Mouse (Mus musculus) hindbrain, embryonic 14.5 days (tissue): ENCODE data around the gene Tmem208. TPM values are rescaled to one million over a fixed set of nuclear protein-coding genes. Genes with fewer than 3 reads are reported as not detected.
A peak's percentile ranks its signal among the peaks of the same experiment; 100 is the strongest.

Source experiments
- ATAC-seq: fragments of 200-750 bp; cut with Nextera tagmentation; 2 replicates; pipeline ENCODE4 v1.8.0; 2017; ENCODE audit warnings: moderate number of reproducible peaks, mild to moderate bottlenecking, moderate TSS enrichment, moderate library complexity; ENCODE audit not compliant: low FRiP score
- DNase-seq: peaks from one replicate; pipeline ENCODE4 v3.0.0-alpha.2; 2015; ENCODE audit warnings: low spot score
- H3K27ac ChIP-seq: fragments of 300-500 bp; sonication (generic); 2 replicates; pipeline ENCODE4 v1.5.1; 2014; ENCODE audit warnings: mild to moderate bottlenecking, moderate library complexity
- H3K27me3 ChIP-seq: fragments of 300-500 bp; sonication (generic); 2 replicates; pipeline ENCODE4 v1.6.1; 2014; ENCODE audit warnings: mild to moderate bottlenecking, low read length, mixed read lengths; ENCODE audit not compliant: control insufficient read depth, insufficient read depth
- H3K36me3 ChIP-seq: fragments of 300-500 bp; sonication (generic); replicated peaks from 2 replicates; pipeline ENCODE4 v1.6.1; 2014; ENCODE audit not compliant: control insufficient read depth, insufficient read depth
- H3K4me1 ChIP-seq: fragments of 300-500 bp; sonication (generic); replicated peaks from 2 replicates; pipeline ENCODE4 v1.6.1; 2014; ENCODE audit warnings: antibody characterized with exemption, low read length, mixed read lengths; ENCODE audit not compliant: control insufficient read depth, insufficient read depth
- H3K4me2 ChIP-seq: fragments of 300-500 bp; sonication (generic); replicated peaks from 2 replicates; pipeline ENCODE4 v1.6.1; 2014; ENCODE audit warnings: mild to moderate bottlenecking, moderate library complexity
- H3K4me3 ChIP-seq: fragments of 300-500 bp; sonication (generic); replicated peaks from 2 replicates; pipeline ENCODE4 v1.5.1; 2014; ENCODE audit warnings: mild to moderate bottlenecking, low read length
- H3K9ac ChIP-seq: fragments of 300-500 bp; sonication (generic); 2 replicates; pipeline ENCODE4 v1.6.1; 2014
- H3K9me3 ChIP-seq: fragments of 300-500 bp; sonication (generic); 2 replicates; pipeline ENCODE4 v1.6.1; 2016; ENCODE audit warnings: low read length; ENCODE audit not compliant: control insufficient read depth
- WGBS: fragments of 180-500 bp; shearing (Covaris S2); extraction: QIAGEN DNeasy Blood & Tissue Kit; methylation state at CpG from one replicate; pipeline ENCODE4 v1.1.7; 2014; 5-methylcytosine and 5-hydroxymethylcytosine counted together
- microRNA counts: library from miRNA; unstranded; fragments of <30 nt; microRNA quantifications from one replicate; lab custom pipeline; 2016
- microRNA-seq: library from miRNA; unstranded; fragments of <30 nt; microRNA quantifications from one replicate; pipeline ENCODE4, GENCODE M21; 2016
- polyA plus RNA-seq: library from polyadenylated mRNA; unstranded; fragments of >200 nt; fragmentation: Nextera tagmentation; extraction: Ambion mirVana; gene quantifications from 2 replicates; pipeline ENCODE4 v1.2.1, GENCODE M21; 2014

Tmem208 gene
- polyA plus RNA-seq, 1 experiment from 2014 or later, result 147 TPM

DNA sequence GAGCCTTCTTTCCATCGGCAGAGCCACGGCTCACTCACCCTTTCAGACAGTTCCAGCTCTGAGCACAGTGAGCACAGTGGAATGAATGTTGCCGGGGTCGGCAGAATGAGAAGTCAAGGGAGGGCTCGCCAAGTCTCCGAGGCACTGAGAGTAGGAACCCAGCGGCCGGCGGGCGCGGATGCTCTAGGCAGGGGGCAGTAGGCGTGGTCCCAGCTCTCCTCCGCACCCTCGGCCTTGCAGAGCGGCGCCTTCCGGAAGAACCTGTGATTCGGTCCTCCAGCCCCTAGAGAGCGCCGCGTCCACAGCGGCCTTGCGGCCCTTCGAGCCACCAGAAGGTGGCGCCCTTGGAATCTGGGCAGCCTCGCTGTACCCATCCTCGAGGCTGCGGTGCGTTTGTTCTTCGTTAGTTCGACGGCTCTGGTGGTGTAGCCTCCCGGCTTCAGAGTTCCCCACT, 48.4 kb downstream of the Tmem208 start:
- no peak for DNase-seq
- ATAC-seq, result no peak
- Histone ChIP-seq H3K36me3 (no peaks in the 10 kb centered on the region; the same call in 1 of the 2 replicates), H3K9ac (no peak overlapping the region), H3K4me2 (peak overlapping the region; percentile 43), H3K27ac (no peak overlapping the region), H3K27me3 (no peaks in the 10 kb centered on the region), H3K9me3 (peaks cover 4% of the 10 kb centered on the region; the same call in 1 of the 2 replicates), H3K4me1 (no peaks in the 10 kb centered on the region), H3K4me3 (peak overlapping the region; percentile 4; the same call in 1 of the 2 replicates)
- 28% methylated on average over 33 of the region's 33 CpGs for WGBS

DNA sequence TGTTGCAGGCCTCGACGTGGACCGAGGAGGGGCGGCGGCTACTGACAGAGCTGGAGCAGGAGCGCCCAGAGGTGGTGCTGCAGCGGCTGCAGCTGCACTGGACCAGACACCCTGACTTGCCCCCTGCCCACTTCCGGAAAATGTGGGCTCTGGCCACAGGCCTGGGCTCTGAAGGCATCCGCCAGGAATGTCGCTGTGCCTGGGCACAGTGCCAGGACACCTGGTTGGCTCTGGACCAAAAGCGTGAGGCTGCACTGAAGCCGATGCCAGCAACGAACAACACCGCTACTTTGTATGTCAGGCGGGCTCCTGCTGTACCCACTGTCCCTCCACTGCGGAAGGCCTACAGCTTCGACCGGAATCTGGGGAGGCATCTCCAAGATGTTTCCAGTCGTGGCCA, 52.5 kb downstream of the Tmem208 start:
- no peaks in the 10 kb centered on the region for H3K36me3 ChIP-seq
- no peak overlapping the region for H3K27ac ChIP-seq
- ATAC-seq, result peak; percentile 45; the same call in 1 of the 2 replicates
- no peak overlapping the region for H3K4me3 ChIP-seq
- no peak overlapping the region for H3K9ac ChIP-seq
- H3K4me1 ChIP-seq, result no peaks in the 10 kb centered on the region
- WGBS, result 71% methylated on average over 19 of the region's 19 CpGs
- H3K4me2 ChIP-seq, result no peak overlapping the region
- H3K9me3 ChIP-seq, result peaks cover 4% of the 10 kb centered on the region; the same call in 1 of the 2 replicates
- no peaks in the 10 kb centered on the region for H3K27me3 ChIP-seq
- DNase-seq, result peak; percentile 46

DNA sequence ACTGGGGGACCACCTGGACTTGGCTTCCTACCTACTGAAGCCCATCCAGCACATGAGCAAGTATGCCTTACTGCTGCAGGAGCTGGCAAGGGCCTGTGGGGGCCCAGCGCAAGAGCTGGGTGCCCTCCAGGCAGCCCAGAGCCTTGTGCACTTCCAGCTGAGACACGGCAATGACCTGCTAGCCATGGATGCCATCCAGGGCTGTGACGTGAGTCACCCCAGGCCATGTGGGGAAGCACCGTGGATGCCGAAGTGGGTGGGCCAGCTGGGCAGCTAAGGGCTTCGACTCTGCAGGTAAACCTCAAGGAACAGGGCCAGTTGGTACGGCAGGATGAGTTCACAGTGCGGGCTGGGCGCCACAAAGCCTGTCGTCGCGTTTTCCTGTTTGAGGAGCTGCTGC, 54.2 kb downstream of the Tmem208 start:
- Histone ChIP-seq H3K4me1 (no peaks in the 10 kb centered on the region), H3K36me3 (no peaks in the 10 kb centered on the region), H3K27ac (no peak overlapping the region), H3K4me2 (no peak overlapping the region), H3K4me3 (no peak overlapping the region), H3K27me3 (no peaks in the 10 kb centered on the region), H3K9me3 (no peaks in the 10 kb centered on the region), H3K9ac (no peak overlapping the region)
- no peak for DNase-seq
- 82% methylated on average over 12 of the region's 12 CpGs for WGBS
- ATAC-seq, result no peak

DNA sequence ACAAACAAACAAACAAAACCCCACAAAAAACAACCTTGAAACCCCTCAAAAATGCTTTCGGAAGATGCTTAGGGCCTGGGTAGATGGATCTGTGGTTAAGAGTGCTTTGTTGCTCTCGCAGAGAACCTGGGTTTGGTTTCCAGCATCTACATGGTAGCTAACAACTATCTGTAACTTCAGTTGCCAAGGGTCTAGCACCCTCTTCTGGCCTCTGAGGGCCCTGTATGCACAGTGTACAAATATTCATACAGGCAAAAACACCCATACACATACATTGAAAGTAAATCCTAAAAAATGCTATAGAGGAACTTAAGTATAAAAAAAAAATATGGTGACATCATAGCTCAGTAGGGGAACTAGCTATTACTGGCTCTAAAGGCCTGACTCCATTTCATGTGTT, 57.9 kb downstream of the Tmem208 start:
- 99% methylated on average over 2 of the region's 2 CpGs for WGBS
- H3K9ac ChIP-seq, result no peak overlapping the region
- H3K4me3 ChIP-seq, result no peak overlapping the region
- no peak overlapping the region for H3K27ac ChIP-seq
- H3K27me3 ChIP-seq, result no peaks in the 10 kb centered on the region
- H3K36me3 ChIP-seq, result no peaks in the 10 kb centered on the region
- H3K4me2 ChIP-seq, result no peak overlapping the region
- no peaks in the 10 kb centered on the region for H3K4me1 ChIP-seq
- no peaks in the 10 kb centered on the region for H3K9me3 ChIP-seq
- ATAC-seq (no peak), DNase-seq (no peak)

MicroRNA genes within 50 kb of the gene (microRNA counts, 519-probe panel; counts per million panel counts)
- 4,013 counts per million, percentile 28 among the panel's probes with 10 or more counts for microRNA mmu-miR-328 (lab: Ali Mortazavi, UCI)

Small RNAs within 50 kb of the gene (microRNA-seq; reads per million reads assigned to microRNA genes)
- gene Gm27320 (not detected), gene Mir328 (351 reads per million, percentile 67 among the genes with 10 or more reads in this experiment)

Other genes starting within 250 kb of the Tmem208 start
- not detected in 2 replicates for gene Ces3b, start 242.6 kb upstream of the Tmem208 start, polyA plus RNA-seq
- gene Ces4a, start 194.6 kb upstream of the Tmem208 start, polyA plus RNA-seq, result 0.08 TPM in 1 of 2 replicates, not detected in the other
- gene Cbfb, start 155.7 kb upstream of the Tmem208 start, polyA plus RNA-seq, result 34.1 and 41.7 TPM in 2 replicates
- gene D230025D16Rik, start 101.2 kb upstream of the Tmem208 start, polyA plus RNA-seq, result 33.1 and 38.1 TPM in 2 replicates
- 8.7 and 11.5 TPM in 2 replicates for gene B3gnt9, start 71.2 kb upstream of the Tmem208 start, polyA plus RNA-seq
- 15.2 and 17.4 TPM in 2 replicates for gene Tradd, start 61.7 kb upstream of the Tmem208 start, polyA plus RNA-seq
- 1.2 and 2.0 TPM in 2 replicates for gene Fbxl8, start 61.7 kb upstream of the Tmem208 start, polyA plus RNA-seq
- 0.63 and 0.79 TPM in 2 replicates for gene Hsf4, start 56.6 kb upstream of the Tmem208 start, polyA plus RNA-seq
- 4.0 and 4.3 TPM in 2 replicates for gene Nol3, start 50.2 kb upstream of the Tmem208 start, polyA plus RNA-seq
- 101 and 120 TPM in 2 replicates for gene 4931428F04Rik, start 36.5 kb upstream of the Tmem208 start, polyA plus RNA-seq
- 9.5 and 12.2 TPM in 2 replicates for gene Exoc3l, start 30.3 kb upstream of the Tmem208 start, polyA plus RNA-seq
- 43.5 and 48.2 TPM in 2 replicates for gene E2f4, start 28.7 kb upstream of the Tmem208 start, polyA plus RNA-seq
- gene Elmo3, start 20.8 kb upstream of the Tmem208 start, polyA plus RNA-seq, result 1.1 and 1.6 TPM in 2 replicates
- gene Lrrc29, start 76 bp upstream of the Tmem208 start, polyA plus RNA-seq, result 0.46 and 0.92 TPM in 2 replicates
- gene Fhod1, start 21.6 kb downstream of the Tmem208 start, polyA plus RNA-seq, result 0.58 and 0.70 TPM in 2 replicates
- gene Slc9a5, start 22.5 kb downstream of the Tmem208 start, polyA plus RNA-seq, result 11.4 and 12.1 TPM in 2 replicates
- 1.8 and 2.6 TPM in 2 replicates for gene Plekhg4, start 46.9 kb downstream of the Tmem208 start, polyA plus RNA-seq
- 0.10 TPM in 1 of 2 replicates, not detected in the other for gene Kctd19, start 87.1 kb downstream of the Tmem208 start, polyA plus RNA-seq
- gene Lrrc36, start 87.2 kb downstream of the Tmem208 start, polyA plus RNA-seq, result 0.44 and 0.78 TPM in 2 replicates
- gene Tppp3, start 145.2 kb downstream of the Tmem208 start, polyA plus RNA-seq, result 204 and 207 TPM in 2 replicates
- gene Zdhhc1, start 170.5 kb downstream of the Tmem208 start, polyA plus RNA-seq, result 32.7 and 33.1 TPM in 2 replicates
- 6.1 and 7.0 TPM in 2 replicates for gene Hsd11b2, start 192.4 kb downstream of the Tmem208 start, polyA plus RNA-seq
- 231 and 245 TPM in 2 replicates for gene Atp6v0d1, start 239.7 kb downstream of the Tmem208 start, polyA plus RNA-seq